Mouse (Mus musculus): ENCODE measurements around the gene Gclc. TPM values are rescaled to one million over a fixed set of nuclear protein-coding genes. Genes with fewer than 3 reads are reported as not detected.

Gene Gclc
- 10 to 100 TPM; 23.4 to 26.0 TPM for total RNA-seq (2021)

- DNase-seq: peak; percentile 93
- intact Hi-C loops (cut with DNase I): loop anchor here (10.0 kb wide), 1 partner anchor 99 kb away; no protein-coding TSS in a partner anchor
These were observed at the start of gene Gclc for GRCm38 (mm10) chr9:77753853-77754727. Gclc (plus strand) TSS chr9:77754535.

- no peak for DNase-seq
- intact Hi-C loops (cut with DNase I): no loop called here
These were observed 47.8 kb upstream of the Gclc start for GRCm38 (mm10) chr9:77706515-77706914.

GRCm38 (mm10) chr9:77707433-77708139 lies 46.7 kb upstream of the Gclc start:
- no peak for DNase-seq
- intact Hi-C loops (cut with DNase I): no loop called here

- intact Hi-C loops (cut with DNase I): no loop called here
- DNase-seq: no peak
These were observed 45.4 kb upstream of the Gclc start for GRCm38 (mm10) chr9:77708950-77709349.

GRCm38 (mm10) chr9:77711021-77711569 lies 43.2 kb upstream of the Gclc start:
- no peak for DNase-seq
- intact Hi-C loops (cut with DNase I): no loop called here

- intact Hi-C loops (cut with DNase I): no loop called here
- DNase-seq: no peak
These were observed 41.5 kb upstream of the Gclc start for GRCm38 (mm10) chr9:77712816-77713215.

- intact Hi-C loops (cut with DNase I): no loop called here
- no peak for DNase-seq
These were observed 41.0 kb upstream of the Gclc start for GRCm38 (mm10) chr9:77713301-77713700.

GRCm38 (mm10) chr9:77715262-77715661 lies 39.1 kb upstream of the Gclc start:
- no peak for DNase-seq
- intact Hi-C loops (cut with DNase I): no loop called here

- intact Hi-C loops (cut with DNase I): no loop called here
- DNase-seq: no peak
These were observed 38.3 kb upstream of the Gclc start for GRCm38 (mm10) chr9:77716009-77716408.

- intact Hi-C loops (cut with DNase I): no loop called here
- DNase-seq: no peak
These were observed 36.4 kb upstream of the Gclc start for GRCm38 (mm10) chr9:77717831-77718435.

GRCm38 (mm10) chr9:77718816-77719411 lies 35.4 kb upstream of the Gclc start:
- intact Hi-C loops (cut with DNase I): no loop called here

GRCm38 (mm10) chr9:77719675-77720074 lies 34.7 kb upstream of the Gclc start:
- no peak for DNase-seq
- intact Hi-C loops (cut with DNase I): no loop called here

More at GRCm38 (mm10) chr9:77718816-77719411, 35.4 kb upstream of the Gclc start:
- no peak for DNase-seq

- intact Hi-C loops (cut with DNase I): no loop called here
- no peak for DNase-seq
These were observed 32.0 kb upstream of the Gclc start for GRCm38 (mm10) chr9:77722381-77722780.

- intact Hi-C loops (cut with DNase I): no loop called here
- DNase-seq: no peak
These were observed 30.1 kb upstream of the Gclc start for GRCm38 (mm10) chr9:77724216-77724615.

GRCm38 (mm10) chr9:77725448-77725847 lies 28.9 kb upstream of the Gclc start:
- intact Hi-C loops (cut with DNase I): no loop called here
- no peak for DNase-seq

- intact Hi-C loops (cut with DNase I): no loop called here
- no peak for DNase-seq
These were observed 28.2 kb upstream of the Gclc start for GRCm38 (mm10) chr9:77726018-77726684.

GRCm38 (mm10) chr9:77727012-77727411 lies 27.3 kb upstream of the Gclc start:
- DNase-seq: no peak
- intact Hi-C loops (cut with DNase I): no loop called here

- intact Hi-C loops (cut with DNase I): no loop called here
These were observed 22.3 kb upstream of the Gclc start for GRCm38 (mm10) chr9:77732067-77732466.

GRCm38 (mm10) chr9:77737298-77738041 lies 16.9 kb upstream of the Gclc start:
- no peak for DNase-seq

More at GRCm38 (mm10) chr9:77732067-77732466, 22.3 kb upstream of the Gclc start:
- no peak for DNase-seq

More at GRCm38 (mm10) chr9:77737298-77738041, 16.9 kb upstream of the Gclc start:
- intact Hi-C loops (cut with DNase I): no loop called here

All from left cerebral cortex, postnatal 4 days (tissue).